Mouse (Mus musculus): ENCODE data around the gene Nfya. TPM values are rescaled to one million over a fixed set of nuclear protein-coding genes. Genes with fewer than 3 reads are reported as not detected.

Nfya gene
- polyA plus RNA-seq, 1 experiment, result 73.8 TPM

DNA sequence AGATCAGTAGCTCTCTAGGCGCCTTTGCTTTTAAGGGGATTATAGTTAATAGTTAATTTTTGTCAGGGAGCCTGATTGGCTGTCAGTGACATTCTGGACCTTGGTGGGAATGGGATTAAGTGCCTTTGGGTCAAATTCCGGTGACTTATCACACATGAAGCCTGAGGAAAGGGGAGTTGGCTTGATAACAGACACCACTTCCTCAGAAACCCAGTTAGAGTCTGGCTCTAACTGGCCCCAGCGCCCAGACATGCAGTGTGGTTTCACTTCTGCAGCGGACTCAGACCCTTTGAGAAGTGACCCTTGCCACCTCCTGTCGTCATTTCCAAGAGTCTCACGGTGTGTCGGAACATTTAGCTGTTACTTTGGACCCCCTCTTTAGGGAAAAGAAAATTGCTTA is 8.5 kb upstream of the Nfya start:
- Histone ChIP-seq H3K4me1 (ENCODE audit: control insufficient read depth, insufficient read depth, low read length) (peaks cover 3% of the 10 kb centered on the region; the same call in 1 of the 2 replicates), H3K36me3 (ENCODE audit: control insufficient read depth, insufficient read depth, low read length) (peaks cover 5% of the 10 kb centered on the region), H3K27me3 (ENCODE audit: control insufficient read depth, insufficient read depth, low read length) (no peaks in the 10 kb centered on the region), H3K27ac (ENCODE audit: control insufficient read depth, insufficient read depth, low read depth, low read length) (no peak overlapping the region), H3K4me3 (ENCODE audit: control insufficient read depth, low read depth, low read length) (peak overlapping the region; percentile 37)
- TF ChIP-seq CTCF (IDR thresholded peaks at IDR 0.05; ENCODE audit: control insufficient read depth, insufficient read depth, insufficient replicate concordance, low read depth, low read length) (no peak), POLR2A (IDR thresholded peaks at IDR 0.05; ENCODE audit: control insufficient read depth, low read depth, low read length) (no peak)

- no peaks in the 10 kb centered on the region for H3K27me3 ChIP-seq (ENCODE audit: control insufficient read depth, insufficient read depth, low read length)
- peak overlapping the region; percentile 22; the same call in 1 of the 2 replicates for H3K27ac ChIP-seq (ENCODE audit: control insufficient read depth, insufficient read depth, low read depth, low read length)
- peak overlapping the region; percentile 57 for H3K4me3 ChIP-seq (ENCODE audit: control insufficient read depth, low read depth, low read length)
- no peaks in the 10 kb centered on the region for H3K4me1 ChIP-seq (ENCODE audit: control insufficient read depth, insufficient read depth, low read length)
- H3K36me3 ChIP-seq (ENCODE audit: control insufficient read depth, insufficient read depth, low read length), result peaks cover 5% of the 10 kb centered on the region
- TF ChIP-seq POLR2A (IDR thresholded peaks at IDR 0.05; ENCODE audit: control insufficient read depth, low read depth, low read length), result no peak
- no peak for TF ChIP-seq CTCF (IDR thresholded peaks at IDR 0.05; ENCODE audit: control insufficient read depth, insufficient read depth, insufficient replicate concordance, low read depth, low read length)
Observed at GRCm38 (mm10) chr17:48417521-48417920, 7.8 kb upstream of the Nfya start.

DNA sequence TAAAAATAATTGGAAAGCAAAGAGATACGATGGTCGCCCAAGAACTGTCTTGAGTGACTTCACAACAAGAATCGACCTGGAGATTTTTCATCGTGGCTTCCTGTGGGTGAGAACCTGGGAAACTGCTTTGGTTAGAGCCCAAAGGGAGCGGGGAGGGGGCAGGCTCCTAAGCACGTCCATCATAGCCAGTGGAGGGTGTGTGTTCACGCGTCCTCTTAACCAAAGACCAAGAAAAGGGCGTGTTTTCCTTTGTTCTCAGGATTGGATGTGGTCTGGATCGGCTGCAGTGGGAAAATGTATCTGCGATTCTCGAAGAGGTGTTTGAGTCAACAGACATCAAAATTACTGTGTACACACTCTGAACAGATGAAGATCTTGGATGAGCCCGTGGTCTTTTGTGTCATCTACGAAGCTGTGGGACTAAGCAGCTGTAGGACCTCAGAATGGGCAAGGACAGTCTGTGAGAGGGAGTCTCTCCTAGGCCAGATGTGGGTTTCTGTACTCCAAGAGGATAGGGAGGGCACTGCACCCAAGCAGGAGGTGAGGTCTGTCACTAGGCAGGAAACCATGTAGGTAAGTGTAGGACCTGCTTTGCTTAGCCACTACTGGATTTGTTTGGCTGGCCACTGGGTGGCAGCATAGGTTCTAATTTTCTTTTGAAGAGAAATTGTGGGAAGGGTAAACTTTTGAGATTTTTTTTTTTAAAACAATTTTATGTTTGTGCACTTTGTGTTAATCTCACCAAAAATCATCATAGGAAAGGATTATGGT is 6.9 kb upstream of the Nfya start:
- no peaks in the 10 kb centered on the region for H3K27me3 ChIP-seq (ENCODE audit: control insufficient read depth, insufficient read depth, low read length)
- peaks cover 5% of the 10 kb centered on the region for H3K36me3 ChIP-seq (ENCODE audit: control insufficient read depth, insufficient read depth, low read length)
- H3K4me3 ChIP-seq (ENCODE audit: control insufficient read depth, low read depth, low read length), result peak overlapping the region; percentile 3
- no peak overlapping the region; the same call in 1 of the 2 replicates for H3K27ac ChIP-seq (ENCODE audit: control insufficient read depth, insufficient read depth, low read depth, low read length)
- TF ChIP-seq CTCF (IDR thresholded peaks at IDR 0.05; ENCODE audit: control insufficient read depth, insufficient read depth, insufficient replicate concordance, low read depth, low read length), result no peak
- TF ChIP-seq POLR2A (IDR thresholded peaks at IDR 0.05; ENCODE audit: control insufficient read depth, low read depth, low read length), result no peak
- no peaks in the 10 kb centered on the region for H3K4me1 ChIP-seq (ENCODE audit: control insufficient read depth, insufficient read depth, low read length)

- H3K4me3 ChIP-seq (ENCODE audit: control insufficient read depth, low read depth, low read length), result no peak overlapping the region
- no peak overlapping the region for H3K27ac ChIP-seq (ENCODE audit: control insufficient read depth, insufficient read depth, low read depth, low read length)
- H3K27me3 ChIP-seq (ENCODE audit: control insufficient read depth, insufficient read depth, low read length), result no peaks in the 10 kb centered on the region
- no peak for TF ChIP-seq POLR2A (IDR thresholded peaks at IDR 0.05; ENCODE audit: control insufficient read depth, low read depth, low read length)
- TF ChIP-seq CTCF (IDR thresholded peaks at IDR 0.05; ENCODE audit: control insufficient read depth, insufficient read depth, insufficient replicate concordance, low read depth, low read length), result no peak
- peaks cover 5% of the 10 kb centered on the region for H3K36me3 ChIP-seq (ENCODE audit: control insufficient read depth, insufficient read depth, low read length)
- no peaks in the 10 kb centered on the region for H3K4me1 ChIP-seq (ENCODE audit: control insufficient read depth, insufficient read depth, low read length)
Observed at GRCm38 (mm10) chr17:48416011-48416410, 6.3 kb upstream of the Nfya start.

- Histone ChIP-seq H3K36me3 (ENCODE audit: control insufficient read depth, insufficient read depth, low read length) (peaks cover 3% of the 10 kb centered on the region; the same call in 1 of the 2 replicates), H3K4me1 (ENCODE audit: control insufficient read depth, insufficient read depth, low read length) (no peaks in the 10 kb centered on the region; the same call in 1 of the 2 replicates), H3K27ac (ENCODE audit: control insufficient read depth, insufficient read depth, low read depth, low read length) (no peak overlapping the region; the same call in 1 of the 2 replicates), H3K4me3 (ENCODE audit: control insufficient read depth, low read depth, low read length) (peak overlapping the region; percentile 67; the same call in 1 of the 2 replicates), H3K27me3 (ENCODE audit: control insufficient read depth, insufficient read depth, low read length) (no peaks in the 10 kb centered on the region; the same call in 1 of the 2 replicates)
- TF ChIP-seq CTCF (IDR thresholded peaks at IDR 0.05; ENCODE audit: control insufficient read depth, insufficient read depth, insufficient replicate concordance, low read depth, low read length) (no peak), POLR2A (IDR thresholded peaks at IDR 0.05; ENCODE audit: control insufficient read depth, low read depth, low read length) (no peak)
Observed at GRCm38 (mm10) chr17:48411241-48411640, 1.5 kb upstream of the Nfya start.

DNA sequence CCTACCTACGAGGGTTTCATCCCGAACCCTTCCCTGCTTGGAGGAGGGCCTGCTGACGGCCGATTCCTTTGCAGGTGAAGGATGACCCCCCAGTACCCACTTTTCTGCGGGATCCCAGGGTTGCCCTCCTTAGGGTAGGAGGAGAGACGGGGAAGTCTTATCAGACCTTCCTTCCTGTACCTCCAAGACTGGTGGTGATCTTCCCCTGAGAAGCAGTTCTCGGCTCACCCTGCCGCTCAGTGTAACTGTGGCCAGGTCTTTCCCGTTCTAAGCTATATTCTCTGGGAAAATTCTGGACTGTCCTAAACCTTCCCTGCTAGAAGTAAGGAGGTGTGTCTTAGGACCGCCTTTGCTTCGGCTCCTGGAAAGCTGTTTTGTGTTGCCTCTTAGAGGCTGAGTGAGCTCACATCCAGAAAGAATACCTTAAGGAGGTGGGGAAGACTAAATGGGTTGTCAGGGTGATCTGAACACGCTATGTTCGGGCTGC is 636 bp upstream of the Nfya start:
- Histone ChIP-seq H3K36me3 (ENCODE audit: control insufficient read depth, insufficient read depth, low read length) (peaks cover 1% of the 10 kb centered on the region; the same call in 1 of the 2 replicates), H3K4me1 (ENCODE audit: control insufficient read depth, insufficient read depth, low read length) (no peaks in the 10 kb centered on the region; the same call in 1 of the 2 replicates), H3K4me3 (ENCODE audit: control insufficient read depth, low read depth, low read length) (peak overlapping the region; percentile 99), H3K27me3 (ENCODE audit: control insufficient read depth, insufficient read depth, low read length) (no peaks in the 10 kb centered on the region; the same call in 1 of the 2 replicates), H3K27ac (ENCODE audit: control insufficient read depth, insufficient read depth, low read depth, low read length) (peak overlapping the region; percentile 99)
- no peak for TF ChIP-seq POLR2A (IDR thresholded peaks at IDR 0.05; ENCODE audit: control insufficient read depth, low read depth, low read length)

- no peaks in the 10 kb centered on the region; the same call in 1 of the 2 replicates for H3K36me3 ChIP-seq (ENCODE audit: control insufficient read depth, insufficient read depth, low read length)
- no peaks in the 10 kb centered on the region; the same call in 1 of the 2 replicates for H3K4me1 ChIP-seq (ENCODE audit: control insufficient read depth, insufficient read depth, low read length)
- H3K4me3 ChIP-seq (ENCODE audit: control insufficient read depth, low read depth, low read length), result peak overlapping the region; percentile 99
- TF ChIP-seq POLR2A (IDR thresholded peaks at IDR 0.05; ENCODE audit: control insufficient read depth, low read depth, low read length), result peak; percentile 51
- TF ChIP-seq CTCF (IDR thresholded peaks at IDR 0.05; ENCODE audit: control insufficient read depth, insufficient read depth, insufficient replicate concordance, low read depth, low read length), result no peak
- H3K27me3 ChIP-seq (ENCODE audit: control insufficient read depth, insufficient read depth, low read length), result no peaks in the 10 kb centered on the region; the same call in 1 of the 2 replicates
- H3K27ac ChIP-seq (ENCODE audit: control insufficient read depth, insufficient read depth, low read depth, low read length), result peak overlapping the region; percentile 99
Observed at GRCm38 (mm10) chr17:48408526-48409291, 997 bp downstream of the Nfya start.

Measured in testis, adult 2 months (tissue).